9 mouse cellular contexts compared by ENCODE assay signal in genomic region chr1:180570181-180570580, GRCm38 (mm10). TPM values are rescaled to one million over a fixed set of nuclear protein-coding genes. Genes with fewer than 3 reads are reported as not detected.
DNase-seq lines count a peak whose midpoint lies in the region; ATAC-seq and TF ChIP-seq lines count a peak whose summit lies in the region.
"Had no signal": no experiment of that assay in that cellular context is flagged by ENCODE, and none has a peak within 500 bp of the region (broad histone marks: within the 10 kb centered on the region; RNA-seq: fewer than 3 reads in every experiment).

No protein-coding gene starts in this region.

- no peaks in the 10 kb centered on the region for H3K9me3 ChIP-seq in lung, embryonic 15.5 days
- H3K9me3 ChIP-seq in forebrain, embryonic 10.5 days = peaks cover 31% of the 10 kb centered on the region
- no peaks in the 10 kb centered on the region for H3K9me3 ChIP-seq in stomach, embryonic 15.5 days

- peaks cover 17% of the 10 kb centered on the region; the same call in 1 of the 2 replicates for H3K36me3 ChIP-seq in lung, embryonic 15.5 days
- H3K36me3 ChIP-seq in forebrain, embryonic 10.5 days (replicated peaks) = peaks cover 46% of the 10 kb centered on the region
- peaks cover 12% of the 10 kb centered on the region for H3K36me3 ChIP-seq in stomach, embryonic 15.5 days

- no peaks in the 10 kb centered on the region for H3K27me3 ChIP-seq in lung, embryonic 15.5 days
- no peaks in the 10 kb centered on the region for H3K27me3 ChIP-seq in forebrain, embryonic 10.5 days (ENCODE audit: poor library complexity, severe bottlenecking)
- H3K27me3 ChIP-seq in stomach, embryonic 15.5 days (replicated peaks) = no peaks in the 10 kb centered on the region

- peak overlapping the region; percentile 85 for H3K4me3 ChIP-seq in lung, embryonic 15.5 days
- H3K4me3 ChIP-seq in lung, adult 2 months (replicated peaks; ENCODE audit: extremely low read depth, low read depth, low read length) = no peak overlapping the region
- peak overlapping the region; percentile 73 for H3K4me3 ChIP-seq in forebrain, embryonic 10.5 days
- peak overlapping the region; percentile 93 for H3K4me3 ChIP-seq in stomach, embryonic 15.5 days (replicated peaks)

- peak overlapping the region; percentile 85 for H3K4me2 ChIP-seq in lung, embryonic 15.5 days
- peak overlapping the region; percentile 77 for H3K4me2 ChIP-seq in stomach, embryonic 15.5 days

- ATAC-seq in lung, embryonic 15.5 days (ENCODE audit: borderline replicate concordance, extremely low read depth, low FRiP score, low TSS enrichment) = no peak
- no peak for ATAC-seq in stomach, embryonic 15.5 days (ENCODE audit: insufficient read depth, low FRiP score, low read depth)

- peak overlapping the region; percentile 77 for H3K9ac ChIP-seq in lung, embryonic 15.5 days
- H3K9ac ChIP-seq in stomach, embryonic 15.5 days = peak overlapping the region; percentile 86; the same call in 1 of the 2 replicates

- H3K4me1 ChIP-seq in lung, embryonic 15.5 days = peaks cover 24% of the 10 kb centered on the region
- H3K4me1 ChIP-seq in lung, adult 2 months (ENCODE audit: control insufficient read depth, insufficient read depth, low read length) = peaks cover 9% of the 10 kb centered on the region; the same call in 1 of the 2 replicates
- H3K4me1 ChIP-seq in forebrain, embryonic 10.5 days = peaks cover 23% of the 10 kb centered on the region
- peaks cover 21% of the 10 kb centered on the region for H3K4me1 ChIP-seq in stomach, embryonic 15.5 days

- no peak for TF ChIP-seq CTCF in lung, adult 2 months (IDR thresholded peaks at IDR 0.05; ENCODE audit: insufficient read depth, low read length)

- no peak for DNase-seq in lung, adult 2 months
- DNase-seq in forebrain, embryonic 10.5 days (ENCODE audit: extremely low spot score, low spot score) = no peak
- DNase-seq in liver = peak; percentile 65
- DNase-seq in cerebellum, postnatal 36 days = no peak
- DNase-seq in Muller cell, postnatal 12 days (ENCODE audit: inconsistent ontology term) = no peak
- no peak for DNase-seq in gastrocnemius, adult 8-10 months (ENCODE audit: low spot score in 2 of 2)
- DNase-seq: adrenal gland, postnatal 14 days had no signal

- WGBS in lung, embryonic 15.5 days = 5% methylated on average over 5 of the region's 5 CpGs
- WGBS in lung, adult 2 months = 30% methylated on average over 5 of the region's 5 CpGs
- 36% methylated on average over 5 of the region's 5 CpGs for WGBS in forebrain, embryonic 10.5 days
- 7% methylated on average over 5 of the region's 5 CpGs for WGBS in stomach, embryonic 15.5 days

- H3K27ac ChIP-seq in lung, embryonic 15.5 days = no peak overlapping the region
- peak overlapping the region; percentile 94; the same call in 1 of the 2 replicates for H3K27ac ChIP-seq in forebrain, embryonic 10.5 days
- no peak overlapping the region for H3K27ac ChIP-seq in stomach, embryonic 15.5 days

- no peak for TF ChIP-seq POLR2A in lung, adult 2 months (IDR thresholded peaks at IDR 0.05; ENCODE audit: borderline replicate concordance, extremely low read depth, low read depth, low read length)

RNA-seq across cellular contexts. Expression of gene Parp1, which starts 1.5 kb away (rescaled TPM):
- polyA plus RNA-seq in lung, embryonic 15.5 days (2015; fragmentation: Nextera tagmentation; extraction: Ambion mirVana) = 123 and 130 TPM in 2 replicates
- 17.7 and 20.1 TPM in 2 replicates for polyA plus RNA-seq in lung, adult 2 months (2012; rRNA removed)
- polyA plus RNA-seq in forebrain, embryonic 10.5 days (2016; fragmentation: Nextera tagmentation; extraction: Ambion mirVana) = 328 and 332 TPM in 2 replicates
- polyA plus RNA-seq in stomach, embryonic 15.5 days (2015; fragmentation: Nextera tagmentation; extraction: Ambion mirVana) = 113 and 125 TPM in 2 replicates
- total RNA-seq in gastrocnemius, adult 8-10 months (2022) = 10 to 100 TPM; 52.8 to 68.4 (median 58.4) TPM
